Mouse (Mus musculus): Measurements from ENCODE around the gene Gzmk.
A peak's percentile ranks its signal among the peaks of the same experiment; 100 is the strongest.

- no peak for TF ChIP-seq POLR2A (IDR thresholded peaks at IDR 0.05; ENCODE audit: low read depth, low read length)
- peak; percentile 70; the same call in 1 of the 2 replicates for TF ChIP-seq CTCF (IDR thresholded peaks at IDR 0.05; ENCODE audit: extremely low read depth, insufficient read length, insufficient replicate concordance, low read depth, low read length)
Measured at GRCm38 (mm10) chr13:113266495-113266951, 40.8 kb upstream of the Gzmk start.
